Mouse (Mus musculus) forebrain, embryonic 12.5 days (tissue): ENCODE data around the gene Ppil6. TPM values are rescaled to one million over a fixed set of nuclear protein-coding genes. Genes with fewer than 3 reads are reported as not detected.

Source experiments
- ATAC-seq: fragments of 200-750 bp; cut with Nextera tagmentation; 2 replicates; pipeline ENCODE4 v1.8.0; 2017; ENCODE audit warnings: moderate TSS enrichment; ENCODE audit not compliant: low FRiP score
- H3K27ac ChIP-seq: fragments of 300-500 bp; sonication (generic); 2 replicates; pipeline ENCODE4 v1.5.1; 2016; ENCODE audit warnings: mild to moderate bottlenecking
- H3K27me3 ChIP-seq: fragments of 300-500 bp; sonication (generic); 2 replicates; pipeline ENCODE4 v1.6.1; 2016; ENCODE audit warnings: mild to moderate bottlenecking
- H3K36me3 ChIP-seq: fragments of 300-500 bp; sonication (generic); replicated peaks from 2 replicates; pipeline ENCODE4 v1.6.1; 2016; ENCODE audit warnings: mild to moderate bottlenecking
- H3K4me1 ChIP-seq: fragments of 300-500 bp; sonication (generic); 2 replicates; pipeline ENCODE4 v1.6.1; 2016
- H3K4me2 ChIP-seq: fragments of 300-500 bp; sonication (generic); 2 replicates; pipeline ENCODE4 v1.6.1; 2016; ENCODE audit warnings: mild to moderate bottlenecking, moderate library complexity
- H3K4me3 ChIP-seq: fragments of 300-500 bp; sonication (generic); replicated peaks from 2 replicates; pipeline ENCODE4 v1.5.1; 2016; ENCODE audit warnings: mild to moderate bottlenecking
- H3K9ac ChIP-seq: fragments of 300-500 bp; sonication (generic); 2 replicates; pipeline ENCODE4 v1.6.1; 2016; ENCODE audit warnings: mild to moderate bottlenecking
- H3K9me3 ChIP-seq: fragments of 300-500 bp; sonication (generic); 2 replicates; pipeline ENCODE4 v1.6.1; 2016
- WGBS: fragments of 180-500 bp; shearing (Covaris S2); methylation state at CpG from one replicate; pipeline ENCODE4 v1.1.7; 2016; 5-methylcytosine and 5-hydroxymethylcytosine counted together
- polyA plus RNA-seq: library from polyadenylated mRNA; unstranded; fragments of >200 nt; fragmentation: Nextera tagmentation; extraction: Ambion mirVana; gene quantifications from 2 replicates; pipeline ENCODE4 v1.2.1, GENCODE M21; 2016

The Ppil6 gene
- polyA plus RNA-seq, 1 experiment from 2014 or later: 1.7 TPM

DNA sequence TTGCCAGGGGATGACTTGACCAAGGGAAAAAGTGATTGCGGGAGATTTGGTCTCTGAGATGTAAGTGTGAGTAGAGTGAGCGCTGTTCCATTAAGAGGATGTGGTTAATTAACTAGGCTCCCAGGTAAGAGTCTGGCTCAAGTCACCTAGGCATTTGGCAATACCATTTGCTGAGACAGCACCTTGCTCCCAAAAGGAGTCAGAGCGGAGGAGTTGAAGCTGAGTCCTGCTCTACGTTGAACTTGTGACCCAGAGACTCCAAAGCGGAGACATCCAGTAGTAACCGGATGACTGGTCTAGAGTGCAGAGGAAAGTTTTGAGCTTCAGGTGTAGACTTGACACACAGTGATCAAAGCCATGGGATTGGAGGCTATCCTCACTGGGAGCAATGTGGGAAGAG is 51.8 kb downstream of the Ppil6 start:
- Histone ChIP-seq H3K4me3 (no peak overlapping the region), H3K9me3 (no peaks in the 10 kb centered on the region), H3K36me3 (peaks cover 17% of the 10 kb centered on the region), H3K27ac (no peak overlapping the region), H3K9ac (no peak overlapping the region), H3K27me3 (no peaks in the 10 kb centered on the region), H3K4me2 (no peak overlapping the region), H3K4me1 (peaks cover 13% of the 10 kb centered on the region)
- WGBS: 97% methylated on average over 6 of the region's 6 CpGs
- no peak for ATAC-seq

GRCm38 (mm10) chr10:41543439-41543838 is 53.2 kb downstream of the Ppil6 start:
- H3K9me3 ChIP-seq: no peaks in the 10 kb centered on the region
- H3K27me3 ChIP-seq: no peaks in the 10 kb centered on the region
- peaks cover 13% of the 10 kb centered on the region for H3K4me1 ChIP-seq
- WGBS: 84% methylated on average over 4 of the region's 4 CpGs
- no peak overlapping the region for H3K4me3 ChIP-seq
- no peak overlapping the region for H3K4me2 ChIP-seq
- H3K36me3 ChIP-seq: peaks cover 7% of the 10 kb centered on the region; the same call in 1 of the 2 replicates
- no peak overlapping the region for H3K9ac ChIP-seq
- H3K27ac ChIP-seq: no peak overlapping the region
- no peak for ATAC-seq

- Histone ChIP-seq H3K9ac (no peak overlapping the region), H3K9me3 (no peaks in the 10 kb centered on the region), H3K4me1 (peaks cover 13% of the 10 kb centered on the region), H3K4me2 (no peak overlapping the region), H3K27me3 (no peaks in the 10 kb centered on the region), H3K36me3 (peaks cover 6% of the 10 kb centered on the region; the same call in 1 of the 2 replicates), H3K27ac (no peak overlapping the region), H3K4me3 (no peak overlapping the region)
- WGBS: 64% methylated on average over 2 of the region's 2 CpGs
- no peak for ATAC-seq
Observed at GRCm38 (mm10) chr10:41543844-41544243, 53.6 kb downstream of the Ppil6 start.

- Histone ChIP-seq H3K27me3 (no peaks in the 10 kb centered on the region), H3K4me1 (peaks cover 13% of the 10 kb centered on the region), H3K9me3 (peaks cover 6% of the 10 kb centered on the region; the same call in 1 of the 2 replicates), H3K27ac (no peak overlapping the region), H3K4me2 (no peak overlapping the region), H3K4me3 (no peak overlapping the region), H3K9ac (no peak overlapping the region), H3K36me3 (no peaks in the 10 kb centered on the region)
- 4% methylated on average over 7 of the region's 7 CpGs for WGBS
- 0 out of 2 replicates have a peak, but pooled peaks have one; percentile 33 for ATAC-seq
Observed at GRCm38 (mm10) chr10:41544481-41545190, 54.4 kb downstream of the Ppil6 start.

DNA sequence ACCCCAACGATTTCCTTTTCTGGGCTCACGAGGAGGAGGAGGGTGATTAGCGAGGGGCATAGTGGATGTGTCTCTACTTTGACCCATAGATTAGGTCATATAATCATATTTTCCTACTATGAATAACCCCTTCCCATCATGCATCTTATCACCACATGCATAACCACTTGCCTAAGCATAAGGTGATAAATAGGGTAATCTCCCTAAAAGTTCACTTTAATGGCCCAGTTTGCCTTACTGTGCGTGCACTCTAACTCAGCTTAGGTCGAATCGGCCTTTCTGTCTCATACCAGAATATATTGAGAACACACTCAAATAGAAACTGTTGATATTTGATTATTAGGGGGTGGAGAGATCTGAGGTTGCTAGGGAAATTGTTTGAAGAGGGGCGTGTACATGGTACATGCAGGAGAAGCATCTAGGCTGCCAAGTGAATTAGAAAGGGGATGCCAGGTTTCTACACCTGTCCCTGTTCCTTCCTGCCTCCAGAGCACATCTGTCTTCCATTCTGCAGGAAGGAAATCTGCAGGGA is 55.1 kb downstream of the Ppil6 start:
- Histone ChIP-seq H3K36me3 (no peaks in the 10 kb centered on the region), H3K4me2 (no peak overlapping the region), H3K27ac (no peak overlapping the region), H3K27me3 (no peaks in the 10 kb centered on the region), H3K4me3 (no peak overlapping the region), H3K9ac (no peak overlapping the region), H3K9me3 (peaks cover 6% of the 10 kb centered on the region; the same call in 1 of the 2 replicates), H3K4me1 (peaks cover 13% of the 10 kb centered on the region)
- no peak for ATAC-seq
- WGBS: 55% methylated on average over 7 of the region's 7 CpGs

GRCm38 (mm10) chr10:41546396-41547165 is 56.3 kb downstream of the Ppil6 start:
- no peak overlapping the region for H3K4me3 ChIP-seq
- H3K9me3 ChIP-seq: peaks cover 6% of the 10 kb centered on the region; the same call in 1 of the 2 replicates
- peaks cover 13% of the 10 kb centered on the region for H3K4me1 ChIP-seq
- no peaks in the 10 kb centered on the region for H3K27me3 ChIP-seq
- 71% methylated on average over 13 of the region's 13 CpGs for WGBS
- H3K36me3 ChIP-seq: no peaks in the 10 kb centered on the region
- H3K9ac ChIP-seq: no peak overlapping the region
- H3K4me2 ChIP-seq: no peak overlapping the region
- no peak overlapping the region for H3K27ac ChIP-seq
- no peak for ATAC-seq

- 86% methylated on average over 7 of the region's 7 CpGs for WGBS
- peaks cover 9% of the 10 kb centered on the region for H3K4me1 ChIP-seq
- H3K4me3 ChIP-seq: no peak overlapping the region
- no peak overlapping the region for H3K4me2 ChIP-seq
- no peaks in the 10 kb centered on the region for H3K36me3 ChIP-seq
- no peak overlapping the region for H3K27ac ChIP-seq
- ATAC-seq: no peak
- H3K9ac ChIP-seq: no peak overlapping the region
- H3K9me3 ChIP-seq: peaks cover 6% of the 10 kb centered on the region; the same call in 1 of the 2 replicates
- no peaks in the 10 kb centered on the region for H3K27me3 ChIP-seq
Observed at GRCm38 (mm10) chr10:41550711-41551110, 60.5 kb downstream of the Ppil6 start.

DNA sequence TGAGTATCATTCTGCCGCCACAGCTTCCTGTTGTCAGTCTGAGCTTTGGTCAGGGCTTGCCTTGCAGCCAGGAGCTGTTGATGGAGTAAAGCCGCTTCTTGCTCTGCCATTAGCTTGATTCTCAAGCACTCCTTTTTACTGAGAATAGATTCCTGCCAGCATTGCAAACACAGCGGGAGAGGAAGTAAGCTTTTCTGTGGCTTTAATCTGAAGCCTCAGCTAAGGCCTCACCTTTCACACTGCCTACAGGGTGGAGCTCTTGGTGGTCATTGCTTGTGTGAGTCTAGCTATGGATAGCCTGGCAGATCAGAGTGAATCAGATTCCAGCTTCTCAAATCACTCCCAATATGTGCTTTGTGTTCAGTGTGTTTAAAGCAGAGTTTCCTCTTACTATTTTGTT is 62.1 kb downstream of the Ppil6 start:
- WGBS: 11% methylated on average over 3 of the region's 3 CpGs
- Histone ChIP-seq H3K4me3 (no peak overlapping the region), H3K27ac (no peak overlapping the region), H3K27me3 (no peaks in the 10 kb centered on the region), H3K36me3 (no peaks in the 10 kb centered on the region), H3K4me2 (no peak overlapping the region), H3K9me3 (peaks cover 6% of the 10 kb centered on the region; the same call in 1 of the 2 replicates), H3K4me1 (peaks cover 9% of the 10 kb centered on the region), H3K9ac (no peak overlapping the region)
- ATAC-seq: no peak

GRCm38 (mm10) chr10:41552847-41553589 is 62.8 kb downstream of the Ppil6 start:
- peaks cover 9% of the 10 kb centered on the region for H3K4me1 ChIP-seq
- no peak overlapping the region for H3K4me2 ChIP-seq
- H3K27me3 ChIP-seq: no peaks in the 10 kb centered on the region
- H3K27ac ChIP-seq: no peak overlapping the region
- H3K4me3 ChIP-seq: no peak overlapping the region
- H3K9me3 ChIP-seq: peaks cover 6% of the 10 kb centered on the region; the same call in 1 of the 2 replicates
- H3K36me3 ChIP-seq: no peaks in the 10 kb centered on the region
- WGBS: 37% methylated on average over 14 of the region's 14 CpGs
- no peak overlapping the region for H3K9ac ChIP-seq
- no peak for ATAC-seq

- no peak overlapping the region for H3K27ac ChIP-seq
- peaks cover 6% of the 10 kb centered on the region; the same call in 1 of the 2 replicates for H3K9me3 ChIP-seq
- ATAC-seq: no peak
- WGBS: 73% methylated on average over 4 of the region's 4 CpGs
- no peak overlapping the region for H3K4me3 ChIP-seq
- H3K27me3 ChIP-seq: no peaks in the 10 kb centered on the region
- no peaks in the 10 kb centered on the region for H3K36me3 ChIP-seq
- no peak overlapping the region for H3K9ac ChIP-seq
- peaks cover 9% of the 10 kb centered on the region for H3K4me1 ChIP-seq
- H3K4me2 ChIP-seq: no peak overlapping the region
Observed at GRCm38 (mm10) chr10:41553711-41554110, 63.5 kb downstream of the Ppil6 start.

- Histone ChIP-seq H3K4me1 (peaks cover 9% of the 10 kb centered on the region), H3K27me3 (no peaks in the 10 kb centered on the region), H3K9ac (no peak overlapping the region), H3K9me3 (no peaks in the 10 kb centered on the region), H3K4me2 (no peak overlapping the region), H3K4me3 (no peak overlapping the region), H3K27ac (no peak overlapping the region), H3K36me3 (no peaks in the 10 kb centered on the region)
- no peak for ATAC-seq
- WGBS: 88% methylated on average over 3 of the region's 3 CpGs
Observed at GRCm38 (mm10) chr10:41555081-41555480, 64.8 kb downstream of the Ppil6 start.

- Histone ChIP-seq H3K9me3 (peaks cover 10% of the 10 kb centered on the region), H3K27me3 (no peaks in the 10 kb centered on the region), H3K4me3 (no peak overlapping the region), H3K4me1 (no peaks in the 10 kb centered on the region), H3K9ac (no peak overlapping the region), H3K36me3 (no peaks in the 10 kb centered on the region), H3K4me2 (no peak overlapping the region), H3K27ac (no peak overlapping the region)
- WGBS: 100% methylated on average over 1 of the region's 1 CpGs
- no peak for ATAC-seq
Observed at GRCm38 (mm10) chr10:41558401-41558800, 68.2 kb downstream of the Ppil6 start.
